In genomic region chr8:46281536-46281935, GRCm38 (mm10) we compare ENCODE assay signal across 9 mouse cellular contexts. TPM values are rescaled to one million over a fixed set of nuclear protein-coding genes. Genes with fewer than 3 reads are reported as not detected.
DNase-seq lines count a peak whose midpoint lies in the region; ATAC-seq and TF ChIP-seq lines count a peak whose summit lies in the region.
"Had no signal": no experiment of that assay in that cellular context is flagged by ENCODE, and none has a peak within 500 bp of the region (broad histone marks: within the 10 kb centered on the region; RNA-seq: fewer than 3 reads in every experiment).

No protein-coding gene starts in this region.

- TF ChIP-seq CTCF in ES-Bruce4 (IDR thresholded peaks at IDR 0.05; ENCODE audit: low read depth, low read length): peak; percentile 79
- peak; percentile 84 for TF ChIP-seq CTCF in lung, embryonic 14.5 days (IDR thresholded peaks at IDR 0.05; ENCODE audit: low read depth)

- TF ChIP-seq POLR2A in ES-Bruce4 (IDR thresholded peaks at IDR 0.05; ENCODE audit: insufficient read depth, low read length): no peak

- WGBS in lung, embryonic 14.5 days: 8% methylated on average over 13 of the region's 13 CpGs

- no peak overlapping the region for H3K27ac ChIP-seq in ES-Bruce4 (ENCODE audit: insufficient read depth, low read length)
- no peak overlapping the region for H3K27ac ChIP-seq in lung, embryonic 14.5 days (ENCODE audit: low read depth)
- H3K27ac ChIP-seq: heart, embryonic 15.5 days had no signal

- no peak for TF ChIP-seq EP300 in ES-Bruce4 (IDR thresholded peaks at IDR 0.05; ENCODE audit: insufficient read depth, low read depth, low read length)

- DNase-seq in 416B (ENCODE audit: low read depth): peak; percentile 79
- peak; percentile 49 to 56 for DNase-seq in cerebellum, adult 18-20 months
- peak; percentile 25 to 41 for DNase-seq in gastrocnemius, adult 8-10 months (ENCODE audit: low spot score in 2 of 2)
- DNase-seq in kidney, postnatal 36 days: peak; percentile 63 to 90
- DNase-seq in lung, embryonic 14.5 days: peak; percentile 90
- DNase-seq in right cerebral cortex, postnatal 4 days: peak; percentile 82

- no peak overlapping the region for H3K4me3 ChIP-seq in ES-Bruce4 (ENCODE audit: low read depth, low read length)
- H3K4me3 ChIP-seq in lung, embryonic 14.5 days (ENCODE audit: low read depth, low read length): no peak overlapping the region
- H3K4me3 ChIP-seq: heart, embryonic 15.5 days had no signal

- H3K9ac ChIP-seq in ES-Bruce4 (ENCODE audit: low read depth, poor library complexity, severe bottlenecking): no peak overlapping the region
- H3K9ac ChIP-seq in lung, embryonic 14.5 days: no peak overlapping the region
- H3K9ac ChIP-seq: heart, embryonic 15.5 days had no signal

- no peaks in the 10 kb centered on the region; the same call in none of the 2 replicates for H3K27me3 ChIP-seq in ES-Bruce4 (ENCODE audit: control insufficient read depth, insufficient read depth, low read length, poor library complexity, severe bottlenecking)
- H3K27me3 ChIP-seq in lung, embryonic 14.5 days (ENCODE audit: insufficient read depth, low read length): no peaks in the 10 kb centered on the region
- H3K27me3 ChIP-seq: heart, embryonic 15.5 days had no signal

- H3K36me3 ChIP-seq in ES-Bruce4 (ENCODE audit: control insufficient read depth, insufficient read depth, low read length, poor library complexity, severe bottlenecking): no peaks in the 10 kb centered on the region
- no peaks in the 10 kb centered on the region for H3K36me3 ChIP-seq in lung, embryonic 14.5 days (ENCODE audit: insufficient read depth)
- H3K36me3 ChIP-seq: heart, embryonic 15.5 days had no signal

- H3K4me1 ChIP-seq in ES-Bruce4 (ENCODE audit: control insufficient read depth, insufficient read depth, low read length): no peaks in the 10 kb centered on the region
- H3K4me1 ChIP-seq in lung, embryonic 14.5 days (ENCODE audit: insufficient read depth): no peaks in the 10 kb centered on the region

- H3K4me2 ChIP-seq in lung, embryonic 14.5 days: no peak overlapping the region
- H3K4me2 ChIP-seq: heart, embryonic 15.5 days had no signal

- peak; percentile 66; the same call in 1 of the 2 replicates for ATAC-seq in lung, embryonic 14.5 days (ENCODE audit: insufficient read depth)
- ATAC-seq in activated CD4-positive, CD25-positive, alpha-beta regulatory T cell, adult 4 months: no peak

- H3K9me3 ChIP-seq in ES-Bruce4 (replicated peaks; ENCODE audit: control insufficient read depth, insufficient read depth, low read length, poor library complexity, severe bottlenecking): no peaks in the 10 kb centered on the region
- H3K9me3 ChIP-seq in lung, embryonic 14.5 days (ENCODE audit: low read depth, low read length): no peaks in the 10 kb centered on the region
- H3K9me3 ChIP-seq: heart, embryonic 15.5 days had no signal

RNA-seq across cellular contexts. Expression of gene Helt, which starts 12.9 kb away (rescaled TPM):
- not detected in 2 replicates for polyA plus RNA-seq in ES-Bruce4 (2011; ENCODE audit: insufficient read depth, insufficient read length, low read depth, missing spikeins)
- total RNA-seq in gastrocnemius, adult 8-10 months (2022): 1 to 10 TPM in 2 of 4 experiments, under 1 TPM in 2; 0.75 to 1.7 (median 1.0) TPM
- polyA plus RNA-seq in lung, embryonic 14.5 days (2014; fragmentation: Nextera tagmentation; extraction: Ambion mirVana): not detected in 2 replicates
- polyA plus RNA-seq in activated CD4-positive, CD25-positive, alpha-beta regulatory T cell, adult 4 months (2017; shearing (Covaris generic)): not detected
- polyA plus RNA-seq: heart, embryonic 15.5 days had no signal

Comparison
In these comparisons a context has a peak if more than half of its experiments do, and no peak if none do; other contexts are left out.
1. DNase-seq: peak in every context shown above with its lines; median percentile 90 in lung, embryonic 14.5 days; 82 in right cerebral cortex, postnatal 4 days; 79 in 416B; 76 in kidney, postnatal 36 days; 52 in cerebellum, adult 18-20 months; 33 in gastrocnemius, adult 8-10 months.